Mouse (Mus musculus) cerebellum, adult 2 months (tissue): ENCODE results near the gene Rora.

Experiments
- CTCF ChIP-seq: fragments of 200-500 bp; IDR thresholded peaks from 2 replicates; pipeline ENCODE4 v1.5.1; 2011; ENCODE audit warnings: low read depth, mild to moderate bottlenecking, control low read depth, low read length, moderate library complexity, borderline replicate concordance; ENCODE audit not compliant: insufficient read depth
- POLR2A ChIP-seq: fragments of 200-500 bp; IDR thresholded peaks from 2 replicates; pipeline ENCODE4 v1.6.1; 2011; ENCODE audit warnings: low read length, control low read depth, borderline replicate concordance; ENCODE audit not compliant: insufficient read depth

GRCm38 (mm10) chr9:68654039-68654332 is 400 bp downstream of the Rora start:
- TF ChIP-seq CTCF = no peak
- TF ChIP-seq POLR2A = no peak
